Comparison of ENCODE assay signal across 22 mouse cellular contexts in genomic region chr14:32817258-32817657, GRCm38 (mm10). TPM values are rescaled to one million over a fixed set of nuclear protein-coding genes. Genes with fewer than 3 reads are reported as not detected.
A peak's percentile ranks its signal among the peaks of the same experiment; 100 is the strongest.
DNase-seq lines count a peak whose midpoint lies in the region; ATAC-seq lines count a peak whose summit lies in the region.
"Had no signal": no experiment of that assay in that cellular context is flagged by ENCODE, and none has a peak within 500 bp of the region (broad histone marks: within the 10 kb centered on the region; RNA-seq: fewer than 3 reads in every experiment).

No protein-coding gene starts in this region.

- no peaks in the 10 kb centered on the region for H3K9me3 ChIP-seq in heart, embryonic 11.5 days (replicated peaks; ENCODE audit: control insufficient read depth, low read length)
- no peaks in the 10 kb centered on the region for H3K9me3 ChIP-seq in lung, embryonic 15.5 days
- H3K9me3 ChIP-seq: liver, embryonic 12.5 days; megakaryocyte, embryonic 14.5 days had no signal

- ATAC-seq in heart, embryonic 11.5 days (replicated peaks; ENCODE audit: insufficient number of reproducible peaks, low FRiP score, low TSS enrichment): 0 out of 2 replicates have a peak, but pooled peaks have one; percentile 26
- ATAC-seq in lung, embryonic 15.5 days (ENCODE audit: borderline replicate concordance, extremely low read depth, low FRiP score, low TSS enrichment): peak; percentile 65; the same call in 1 of the 2 replicates
- ATAC-seq: activated CD4-positive, CD25-positive, alpha-beta regulatory T cell, adult 4 months; CD4-positive, CD25-positive, alpha-beta regulatory T cell, adult 4 months; forebrain, postnatal 0 days; liver, embryonic 12.5 days had no signal

- no peaks in the 10 kb centered on the region for H3K36me3 ChIP-seq in heart, embryonic 11.5 days (ENCODE audit: control insufficient read depth, insufficient read depth, low read length)
- H3K36me3 ChIP-seq in lung, embryonic 15.5 days: no peaks in the 10 kb centered on the region
- H3K36me3 ChIP-seq: liver, embryonic 12.5 days had no signal

- H3K4me3 ChIP-seq in heart, embryonic 11.5 days (ENCODE audit: low read depth, low read length): no peak overlapping the region
- no peak overlapping the region for H3K4me3 ChIP-seq in lung, embryonic 15.5 days
- H3K4me3 ChIP-seq: erythroblast, embryonic 14.5 days; liver, embryonic 12.5 days; megakaryocyte, embryonic 14.5 days had no signal

- no peak overlapping the region for H3K4me2 ChIP-seq in heart, embryonic 11.5 days
- H3K4me2 ChIP-seq in lung, embryonic 15.5 days: no peak overlapping the region
- H3K4me2 ChIP-seq: liver, embryonic 12.5 days had no signal

- H3K9ac ChIP-seq in heart, embryonic 11.5 days (ENCODE audit: low read depth, low read length): no peak overlapping the region
- no peak overlapping the region for H3K9ac ChIP-seq in lung, embryonic 15.5 days
- H3K9ac ChIP-seq: forebrain, postnatal 0 days; liver, embryonic 12.5 days had no signal

- peaks cover 10% of the 10 kb centered on the region; the same call in 1 of the 2 replicates for H3K4me1 ChIP-seq in heart, embryonic 11.5 days (ENCODE audit: control insufficient read depth, insufficient read depth, low read length)
- peaks cover 24% of the 10 kb centered on the region for H3K4me1 ChIP-seq in lung, embryonic 15.5 days
- H3K4me1 ChIP-seq: liver, embryonic 12.5 days had no signal

- DNase-seq in retina, postnatal 1 day: peak; percentile 36
- DNase-seq in retina, embryonic 14.5 days (ENCODE audit: low spot score): no peak
- DNase-seq in layer of hippocampus, postnatal 36 days: no peak
- no peak for DNase-seq in urinary bladder, postnatal 4 days (ENCODE audit: low spot score in 2 of 2)
- DNase-seq in ovary, postnatal 14 days (ENCODE audit: low spot score): no peak
- DNase-seq: cerebellum, adult 9-10 months; forebrain, postnatal 0 days; kidney, postnatal 14 days; left cerebral cortex, postnatal 4 days; right cerebral cortex, adult 18-20 months had no signal

- H3K27me3 ChIP-seq in heart, embryonic 11.5 days (ENCODE audit: control insufficient read depth, insufficient read depth, low read length): peaks cover 5% of the 10 kb centered on the region; the same call in 1 of the 2 replicates
- H3K27me3 ChIP-seq in lung, embryonic 15.5 days: no peaks in the 10 kb centered on the region
- H3K27me3 ChIP-seq: liver, embryonic 12.5 days had no signal

- WGBS in heart, embryonic 11.5 days (ENCODE audit: insufficient replicate concordance): 43% methylated on average over 7 of the region's 7 CpGs
- WGBS in lung, embryonic 15.5 days: 51% methylated on average over 7 of the region's 7 CpGs

- no peak overlapping the region for H3K27ac ChIP-seq in heart, embryonic 11.5 days (ENCODE audit: low read depth, low read length)
- 0 out of 2 replicates have a peak overlapping the region, but pooled peaks have one; percentile 5 for H3K27ac ChIP-seq in lung, embryonic 15.5 days
- H3K27ac ChIP-seq: liver, embryonic 12.5 days had no signal

RNA-seq across cellular contexts. Expression of gene Fam170b, which starts 16.5 kb away (rescaled TPM):
- not detected in 2 replicates for polyA plus RNA-seq in heart, embryonic 11.5 days (2014; fragmentation: Nextera tagmentation; extraction: Ambion mirVana)
- 0.11 and 0.13 TPM in 2 replicates for polyA plus RNA-seq in lung, embryonic 15.5 days (2015; fragmentation: Nextera tagmentation; extraction: Ambion mirVana)
- total RNA-seq in layer of hippocampus, postnatal 36 days (2021): not detected
- total RNA-seq: forebrain, postnatal 0 days; hematopoietic stem cell, adult 5-6 weeks; layer of hippocampus, postnatal 14 days; left cerebral cortex, postnatal 4 days had no signal
- polyA plus RNA-seq: activated CD4-positive, CD25-positive, alpha-beta regulatory T cell, adult 4 months; CD4-positive, CD25-positive, alpha-beta regulatory T cell, adult 4 months; erythroblast, embryonic 14.5 days; forebrain, postnatal 0 days; intestine, embryonic 14.5 days; liver, embryonic 12.5 days; neural tube, embryonic 14.5 days had no signal

RNA-seq across cellular contexts. Expression of gene Tmem273, which starts 31.5 kb away (rescaled TPM):
- 0.44 and 0.63 TPM in 2 replicates for polyA plus RNA-seq in heart, embryonic 11.5 days (2014; fragmentation: Nextera tagmentation; extraction: Ambion mirVana)
- polyA plus RNA-seq in lung, embryonic 15.5 days (2015; fragmentation: Nextera tagmentation; extraction: Ambion mirVana): 0.77 and 0.98 TPM in 2 replicates
- under 1 TPM; 0.52 to 0.83 TPM for total RNA-seq in layer of hippocampus, postnatal 36 days (2021)
- total RNA-seq: forebrain, postnatal 0 days; left cerebral cortex, postnatal 4 days had no signal
- polyA plus RNA-seq: erythroblast, embryonic 14.5 days had no signal

RNA-seq across cellular contexts. Expression of gene Vstm4, which starts 39.3 kb away (rescaled TPM):
- 9.7 and 12.5 TPM in 2 replicates for polyA plus RNA-seq in heart, embryonic 11.5 days (2014; fragmentation: Nextera tagmentation; extraction: Ambion mirVana)
- 60.1 and 62.8 TPM in 2 replicates for polyA plus RNA-seq in lung, embryonic 15.5 days (2015; fragmentation: Nextera tagmentation; extraction: Ambion mirVana)
- total RNA-seq in layer of hippocampus, postnatal 36 days (2021): 1 to 10 TPM; 3.9 to 4.2 TPM
- total RNA-seq: monocyte, adult 5-6 weeks had no signal
- polyA plus RNA-seq: CD4-positive, CD25-positive, alpha-beta regulatory T cell, adult 4 months; erythroblast, embryonic 14.5 days had no signal
